Mouse (Mus musculus) regulatory T cell (primary cell): ENCODE results near the gene Cln3.

ENCODE experiments used
- in situ Hi-C: fragments of 300-600 bp; cut with MboI, MseI; formaldehyde crosslinking; loops from one replicate; pipeline ENCODE4 v1.15.1; 2025; ENCODE audit warnings: high pct_unique_total_duplicates

Cln3 gene

GRCm38 (mm10) chr7:126585717-126586116, at the start of gene Cln3:
Gene Cln3 (minus strand): TSS chr7:126585817.
- in situ Hi-C loops, result loop anchor here (5.0 kb wide), 1 partner anchor 42 kb away; no protein-coding TSS in a partner anchor

DNA sequence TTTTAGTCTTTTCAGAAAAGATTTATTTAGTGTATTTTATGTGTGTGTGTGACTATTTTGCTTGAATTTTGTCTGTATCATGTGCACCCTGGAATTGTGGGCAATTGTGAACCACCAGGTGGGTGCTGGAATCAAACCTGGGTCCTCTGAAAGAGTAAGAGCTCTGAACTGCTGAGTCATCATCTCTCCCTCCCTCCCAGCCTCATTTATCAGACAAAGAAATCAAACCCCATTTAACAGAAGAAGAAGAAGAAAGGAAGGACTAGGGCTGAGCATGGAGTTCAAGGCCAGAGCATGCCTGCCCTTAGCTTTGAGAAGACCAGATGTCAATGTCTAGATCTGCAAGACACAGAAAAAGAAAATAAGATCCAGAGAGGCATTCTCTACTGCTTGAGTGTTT, 49.8 kb upstream of the Cln3 start:
- in situ Hi-C loops, result loop anchor here (5.0 kb wide), 1 partner anchor 68 kb away; the partner anchor contains the start of gene Eif3c

DNA sequence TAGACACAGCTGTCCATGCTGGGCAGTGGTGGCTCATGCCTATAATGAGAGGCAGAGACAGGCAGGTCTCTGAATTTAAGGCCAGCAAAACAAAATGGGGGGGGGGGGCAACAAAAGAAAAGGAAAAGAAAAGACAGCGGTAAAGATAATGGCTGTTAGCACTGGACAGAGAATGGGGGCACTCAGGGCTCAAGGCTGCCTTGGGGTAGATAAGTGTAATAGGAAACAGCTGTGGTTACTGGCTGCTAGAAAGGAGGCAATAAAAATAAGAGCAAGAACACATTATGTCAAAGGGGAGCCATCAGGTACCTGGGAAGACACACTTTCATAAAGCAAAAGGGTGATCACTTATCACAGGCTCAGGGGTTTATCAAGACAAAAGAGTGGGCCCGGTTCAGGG, 46.9 kb upstream of the Cln3 start:
- in situ Hi-C loops, result no loop called here

- in situ Hi-C loops, result no loop called here
These were observed 45.4 kb upstream of the Cln3 start, which contains the start of gene Nupr1 for GRCm38 (mm10) chr7:126630824-126631518. Gene Nupr1 (minus strand): TSS chr7:126630861.

DNA sequence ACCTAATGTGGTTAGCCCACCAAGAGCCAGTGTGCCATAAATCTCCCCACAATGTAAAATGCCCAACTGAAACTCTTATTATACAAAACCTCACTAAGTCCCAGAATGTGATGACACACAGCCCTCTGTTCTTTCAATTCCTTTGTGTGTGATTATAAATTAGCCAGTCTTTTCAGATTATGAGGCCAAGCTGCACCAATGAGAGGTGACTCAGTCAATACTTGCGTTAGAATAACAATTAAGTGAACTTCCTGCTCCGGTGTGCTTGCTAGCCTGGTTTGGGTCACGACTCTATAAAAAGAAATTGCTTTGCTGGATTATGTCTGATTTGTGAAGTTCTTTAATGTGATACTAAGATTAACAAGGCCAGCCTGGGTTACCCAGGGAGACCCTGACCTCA, 44.3 kb upstream of the Cln3 start:
- in situ Hi-C loops, result loop anchor here (5.0 kb wide), 1 partner anchor 43 kb away; the partner anchor contains the start of gene Cln3

DNA sequence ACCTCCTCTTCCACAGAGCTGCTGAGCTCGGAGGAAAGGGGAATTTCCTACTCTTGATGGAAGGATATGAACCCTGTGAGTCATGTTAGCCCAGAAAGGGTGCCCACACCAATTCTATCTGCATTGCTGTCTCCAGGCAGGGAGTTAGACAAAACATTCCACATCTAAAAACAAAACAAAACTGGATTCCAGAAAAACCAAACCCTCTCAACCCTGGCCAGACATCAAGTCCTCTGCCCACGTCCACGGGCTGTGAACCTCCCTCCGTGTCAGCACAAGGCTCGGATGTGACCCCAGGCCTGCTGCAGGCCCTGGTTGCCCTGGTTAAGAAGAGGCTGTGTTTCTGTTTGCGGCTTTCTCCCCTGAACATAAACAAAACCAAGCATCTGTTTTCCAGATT, 42.5 kb upstream of the Cln3 start:
- in situ Hi-C loops, result loop anchor here (5.0 kb wide), 1 partner anchor 41 kb away; the partner anchor contains the start of gene Cln3

GRCm38 (mm10) chr7:126625807-126626600, 40.4 kb upstream of the Cln3 start:
- in situ Hi-C loops, result loop anchor here (5.0 kb wide), 1 partner anchor 39 kb away; the partner anchor contains the start of gene Cln3

- in situ Hi-C loops, result loop anchor here (5.0 kb wide), 1 partner anchor 38 kb away; the partner anchor contains the start of gene Cln3
These were observed 39.8 kb upstream of the Cln3 start for GRCm38 (mm10) chr7:126625369-126625768.

DNA sequence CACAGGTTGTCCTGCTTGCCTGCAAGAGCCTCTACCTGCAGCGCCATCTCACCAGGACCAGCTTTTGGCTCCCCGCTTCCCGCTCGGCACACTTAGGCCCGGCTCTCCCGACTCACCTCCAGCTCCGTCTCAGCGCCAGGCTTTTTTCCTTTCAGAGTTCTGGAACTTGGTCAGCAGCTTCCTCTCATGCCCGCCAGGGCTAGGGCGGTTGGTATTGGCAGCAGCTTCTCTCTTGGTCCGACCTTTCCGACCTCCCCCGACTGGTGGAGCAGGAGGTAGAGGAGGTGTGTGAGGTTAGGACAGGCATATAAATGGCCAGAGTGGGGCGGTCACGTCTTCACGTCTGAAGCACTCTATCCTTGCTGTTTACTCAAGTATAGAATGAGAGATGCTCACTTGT, 39.2 kb upstream of the Cln3 start:
- in situ Hi-C loops, result loop anchor here (5.0 kb wide), 1 partner anchor 37 kb away; the partner anchor contains the start of gene Cln3

GRCm38 (mm10) chr7:126623381-126623780, 37.8 kb upstream of the Cln3 start:
- in situ Hi-C loops, result no loop called here

DNA sequence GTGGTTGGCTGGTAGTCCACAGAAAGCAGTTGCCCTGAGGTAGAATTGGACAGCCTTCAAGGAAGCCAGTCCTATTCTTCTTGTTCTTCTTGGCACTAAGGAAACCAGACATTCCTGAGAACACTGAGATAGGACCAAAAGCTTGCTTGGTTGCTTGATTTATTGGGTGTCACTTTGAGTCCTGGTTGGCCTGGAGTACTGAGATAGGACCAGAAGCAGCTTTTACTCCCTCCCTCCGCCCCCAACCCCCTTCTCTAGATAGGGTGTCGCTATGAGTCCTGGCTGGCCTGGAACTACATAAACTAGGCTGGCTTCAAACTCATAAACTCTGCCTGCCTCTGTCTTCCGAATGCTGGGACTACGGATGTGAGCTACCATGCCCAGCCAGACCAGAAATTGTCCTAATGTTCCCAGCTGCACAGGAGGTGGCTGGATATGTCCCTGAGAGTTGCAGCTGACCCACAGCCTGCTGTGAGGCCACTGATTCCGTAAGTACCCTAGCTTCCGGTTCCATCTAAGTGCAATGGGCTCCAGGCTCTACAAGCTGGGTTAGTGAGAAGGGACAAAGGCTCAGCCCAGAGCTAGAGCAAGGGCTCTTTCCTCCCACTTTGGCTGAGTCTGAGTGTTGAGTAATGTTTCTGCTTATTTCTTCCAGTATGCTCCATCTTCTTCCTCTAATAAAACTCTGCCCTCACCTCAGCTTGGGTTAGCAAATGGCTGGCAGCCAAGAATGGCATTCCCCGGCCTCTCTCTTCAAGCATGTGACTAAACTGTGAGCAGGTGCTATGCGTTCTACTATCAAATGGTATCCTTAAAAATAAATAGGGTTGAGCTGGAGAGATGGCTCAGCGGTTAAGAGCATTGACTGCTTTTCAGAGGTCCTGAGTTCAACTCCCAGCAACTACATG, 36.1 kb upstream of the Cln3 start:
- in situ Hi-C loops, result no loop called here

DNA sequence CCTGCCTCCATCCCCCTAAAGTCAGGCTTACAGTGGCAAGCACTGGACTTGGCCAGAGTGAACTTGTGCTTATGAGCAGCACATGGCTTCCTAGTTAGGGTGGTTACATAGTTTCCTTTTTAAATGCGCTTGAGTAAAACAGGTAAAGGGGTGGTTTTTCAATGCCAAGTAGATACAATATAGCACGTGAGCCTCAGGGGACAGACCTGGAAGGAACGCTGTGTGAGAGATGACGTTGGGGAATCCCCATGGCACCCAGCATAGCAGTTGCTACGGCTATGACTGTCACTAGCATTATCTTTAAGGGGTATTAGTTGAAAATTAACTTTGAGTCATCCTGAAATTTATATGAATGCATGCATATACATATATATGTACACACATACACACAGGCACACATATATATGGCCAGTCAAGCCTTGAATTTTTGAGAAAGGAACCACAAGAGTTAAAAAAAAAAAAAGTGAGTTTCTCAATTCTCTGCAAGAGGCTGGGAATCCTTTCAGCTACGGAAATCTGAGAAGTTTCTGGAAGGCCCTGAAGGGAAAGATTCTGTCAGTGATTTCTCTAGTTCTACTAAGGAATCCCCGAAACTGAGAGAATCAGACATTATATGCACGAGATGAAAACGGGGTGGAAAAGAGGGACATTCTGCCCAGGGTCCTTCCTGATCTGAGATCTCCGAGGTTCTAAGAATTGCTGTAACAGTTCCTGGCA, 34.1 kb upstream of the Cln3 start:
- in situ Hi-C loops, result no loop called here

DNA sequence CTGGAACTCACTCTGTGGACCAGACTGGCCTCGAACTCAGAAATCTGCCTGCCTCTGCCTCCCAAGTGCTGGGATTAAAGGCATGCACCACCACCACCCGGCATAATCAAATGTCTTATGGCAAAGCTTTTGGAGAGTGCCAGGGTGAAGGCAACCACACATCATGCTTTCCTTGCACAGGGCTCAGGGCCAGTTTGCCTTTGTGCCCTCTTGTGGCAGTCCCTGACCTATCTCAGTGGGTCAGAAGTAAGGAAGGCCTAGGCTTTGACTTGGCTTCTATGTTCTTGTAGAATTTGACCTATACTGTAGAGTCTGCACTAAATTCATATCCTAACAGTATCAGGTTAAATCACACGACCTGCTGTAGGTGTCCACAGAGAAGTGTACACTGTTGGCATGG, 31.1 kb upstream of the Cln3 start:
- in situ Hi-C loops, result no loop called here

- in situ Hi-C loops, result no loop called here
These were observed 27.1 kb upstream of the Cln3 start for GRCm38 (mm10) chr7:126612736-126613135.

DNA sequence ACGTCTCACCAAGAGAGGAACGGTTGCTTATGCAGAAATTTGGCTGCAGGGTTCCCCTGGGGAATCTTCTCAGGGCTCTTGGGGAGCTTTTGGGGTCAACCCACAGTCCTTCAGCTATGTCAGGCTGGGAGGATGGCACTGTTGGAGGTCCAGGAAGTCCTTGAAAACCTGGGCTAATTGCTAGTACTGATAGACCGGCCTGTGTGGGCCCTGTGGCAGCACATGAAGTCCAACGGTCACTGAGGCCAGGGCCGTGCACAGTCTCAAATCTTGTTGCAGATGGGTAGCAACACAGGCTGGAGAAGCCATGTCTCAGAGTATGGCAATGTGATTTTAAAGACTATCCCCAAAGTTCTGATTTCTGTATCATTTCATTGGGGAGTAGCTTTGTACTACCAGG, 22.2 kb upstream of the Cln3 start:
- in situ Hi-C loops, result loop anchor here (10.0 kb wide), 1 partner anchor 293 kb away; no protein-coding TSS in a partner anchor

DNA sequence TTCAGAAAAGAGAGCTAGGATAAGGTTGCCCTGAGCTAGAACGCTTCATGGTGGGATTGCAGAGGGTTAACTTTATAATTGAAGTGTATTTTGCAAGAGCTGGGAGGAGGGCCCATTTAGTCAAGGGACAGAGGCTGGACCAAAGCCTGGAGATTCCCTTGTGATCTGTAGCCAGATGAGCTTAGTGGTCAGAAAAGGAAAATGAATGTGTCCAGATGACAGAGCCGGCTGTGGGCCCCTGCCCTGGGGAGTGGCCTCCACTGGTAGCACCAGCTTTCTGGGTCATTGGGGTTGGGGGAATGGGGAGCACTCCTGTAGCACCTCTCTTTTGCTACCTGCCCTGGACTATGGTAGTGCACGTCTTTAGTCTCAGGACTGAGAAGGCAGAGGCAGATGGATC, 21.4 kb upstream of the Cln3 start:
- in situ Hi-C loops, result loop anchor here (10.0 kb wide), 1 partner anchor 292 kb away; no protein-coding TSS in a partner anchor

DNA sequence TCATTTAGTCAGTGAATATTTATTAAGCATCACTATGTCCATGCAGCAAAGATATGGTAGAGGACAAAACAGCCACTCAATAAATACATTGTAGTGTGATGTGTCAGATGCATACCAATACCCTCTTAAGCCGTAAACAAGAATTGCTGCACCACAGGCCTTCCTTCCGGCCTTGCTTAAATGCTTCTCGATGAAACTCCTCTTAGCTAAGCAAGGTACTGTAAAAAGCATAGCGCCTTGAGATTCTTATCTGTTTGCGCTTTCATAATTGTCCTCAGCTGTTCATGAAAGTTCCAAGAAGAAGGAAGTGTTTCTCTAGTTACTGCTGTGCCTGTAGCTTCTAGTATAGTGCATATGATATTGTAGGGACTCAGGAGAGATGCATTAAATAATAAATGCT, 21.0 kb upstream of the Cln3 start:
- in situ Hi-C loops, result loop anchor here (10.0 kb wide), 1 partner anchor 292 kb away; no protein-coding TSS in a partner anchor

- in situ Hi-C loops, result loop anchor here (10.0 kb wide), 1 partner anchor 288 kb away; no protein-coding TSS in a partner anchor
These were observed 17.0 kb upstream of the Cln3 start for GRCm38 (mm10) chr7:126602650-126603049.

DNA sequence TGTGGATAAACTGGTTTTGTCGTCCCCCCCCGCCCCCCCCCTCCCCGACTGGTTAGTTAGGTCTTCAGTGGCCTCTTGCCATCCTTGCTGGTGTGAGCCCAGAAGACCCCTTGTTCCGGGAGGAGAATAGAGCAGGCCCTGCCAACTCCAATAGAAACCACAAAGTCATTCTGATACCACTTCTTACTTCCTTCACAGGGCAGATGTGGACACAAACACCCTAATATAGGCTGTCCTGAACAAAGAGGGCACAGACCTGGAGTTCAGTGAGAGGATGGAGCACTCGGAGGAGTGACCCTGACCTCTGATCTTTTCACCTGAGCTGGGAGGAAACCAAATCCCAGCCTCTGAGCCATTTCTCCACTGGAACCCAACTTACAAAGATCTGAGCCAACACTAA, 16.3 kb upstream of the Cln3 start:
- in situ Hi-C loops, result loop anchor here (10.0 kb wide), 1 partner anchor 287 kb away; no protein-coding TSS in a partner anchor

DNA sequence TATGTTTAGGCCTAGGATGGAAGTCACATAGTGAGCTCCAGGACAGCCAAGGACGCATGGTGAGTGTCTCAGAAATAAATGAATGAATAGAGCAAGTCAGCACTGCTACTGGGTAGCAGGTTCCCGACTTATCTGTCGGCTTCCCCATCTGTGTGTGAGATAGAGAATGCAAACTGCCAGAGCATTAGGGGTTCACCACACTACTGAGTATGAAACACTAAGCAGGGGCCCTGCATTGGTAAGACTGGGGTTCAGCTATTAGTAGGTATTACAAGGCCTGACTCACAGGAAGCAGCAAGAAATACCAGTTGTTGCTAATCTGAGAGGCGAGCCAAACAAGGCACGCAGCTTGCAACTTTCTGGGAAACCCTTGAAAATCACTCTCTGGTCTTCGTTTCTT, 13.3 kb upstream of the Cln3 start:
- in situ Hi-C loops, result no loop called here
